9 mouse cellular contexts compared by ENCODE assay signal in genomic region chr15:97812126-97812525, GRCm38 (mm10). TPM values are rescaled to one million over a fixed set of nuclear protein-coding genes. Genes with fewer than 3 reads are reported as not detected.
A peak's percentile ranks its signal among the peaks of the same experiment; 100 is the strongest.
DNase-seq lines count a peak whose midpoint lies in the region.
"Had no signal": no experiment of that assay in that cellular context is flagged by ENCODE, and none has a peak within 500 bp of the region (broad histone marks: within the 10 kb centered on the region; RNA-seq: fewer than 3 reads in every experiment).

No protein-coding gene starts in this region.

- DNase-seq in adrenal gland, adult 8-10 months: peak; percentile 87
- DNase-seq in cerebellum, postnatal 10 days: peak; percentile 96 to 97
- peak; percentile 87 for DNase-seq in gastrocnemius, postnatal 10 days
- peak; percentile 79 for DNase-seq in kidney, adult 18-20 months
- DNase-seq in left cerebral cortex, postnatal 4 days: peak; percentile 93
- DNase-seq in right cerebral cortex, postnatal 10 days (ENCODE audit: low spot score in 2 of 2): peak; percentile 87 to 89
- DNase-seq in spleen, postnatal 36 days (ENCODE audit: low spot score in 2 of 2): no peak
- no peak for DNase-seq in urinary bladder, postnatal 25 days (ENCODE audit: low spot score)
- DNase-seq: liver, embryonic 13.5 days had no signal

- intact Hi-C loops in left cerebral cortex, postnatal 4 days (cut with DNase I): no loop called here

RNA-seq across cellular contexts. Expression of gene Hdac7, which starts 32.2 kb away (rescaled TPM):
- total RNA-seq in adrenal gland, adult 8-10 months (2022): 100 to 1,000 TPM in 2 of 4 experiments, 10 to 100 TPM in 2; 86.1 to 106 (median 96.2) TPM
- 10 to 100 TPM; 24.5 to 40.3 TPM for total RNA-seq in gastrocnemius, postnatal 10 days (2021)
- total RNA-seq in left cerebral cortex, postnatal 4 days (2021): 10 to 100 TPM; 41.0 to 41.3 TPM

RNA-seq across cellular contexts. Expression of gene Slc48a1, which starts 33.8 kb away (rescaled TPM):
- total RNA-seq in adrenal gland, adult 8-10 months (2022): 100 to 1,000 TPM; 120 to 216 (median 160) TPM
- 10 to 100 TPM; 34.5 to 42.6 TPM for total RNA-seq in gastrocnemius, postnatal 10 days (2021)
- total RNA-seq in left cerebral cortex, postnatal 4 days (2021): 10 to 100 TPM; 81.8 to 84.6 TPM

RNA-seq across cellular contexts. Expression of gene Rapgef3, which starts 44.4 kb away (rescaled TPM):
- 10 to 100 TPM; 12.2 to 39.5 (median 25.7) TPM for total RNA-seq in adrenal gland, adult 8-10 months (2022)
- 1 to 10 TPM; 7.4 to 8.5 TPM for total RNA-seq in gastrocnemius, postnatal 10 days (2021)
- total RNA-seq in left cerebral cortex, postnatal 4 days (2021): 10 to 100 TPM; 21.2 to 24.2 TPM

Comparison
In these comparisons a context has a peak if more than half of its experiments do, and no peak if none do; other contexts are left out.
1. DNase-seq: peak in adrenal gland, adult 8-10 months (single experiment), cerebellum, postnatal 10 days (2 of 2), gastrocnemius, postnatal 10 days (single experiment), kidney, adult 18-20 months (single experiment), left cerebral cortex, postnatal 4 days (single experiment) and right cerebral cortex, postnatal 10 days (2 of 2); none in spleen, postnatal 36 days (0 of 2) and urinary bladder, postnatal 25 days (single experiment).